Mouse (Mus musculus): ENCODE data around the gene Chtop.

The Chtop gene

DNA sequence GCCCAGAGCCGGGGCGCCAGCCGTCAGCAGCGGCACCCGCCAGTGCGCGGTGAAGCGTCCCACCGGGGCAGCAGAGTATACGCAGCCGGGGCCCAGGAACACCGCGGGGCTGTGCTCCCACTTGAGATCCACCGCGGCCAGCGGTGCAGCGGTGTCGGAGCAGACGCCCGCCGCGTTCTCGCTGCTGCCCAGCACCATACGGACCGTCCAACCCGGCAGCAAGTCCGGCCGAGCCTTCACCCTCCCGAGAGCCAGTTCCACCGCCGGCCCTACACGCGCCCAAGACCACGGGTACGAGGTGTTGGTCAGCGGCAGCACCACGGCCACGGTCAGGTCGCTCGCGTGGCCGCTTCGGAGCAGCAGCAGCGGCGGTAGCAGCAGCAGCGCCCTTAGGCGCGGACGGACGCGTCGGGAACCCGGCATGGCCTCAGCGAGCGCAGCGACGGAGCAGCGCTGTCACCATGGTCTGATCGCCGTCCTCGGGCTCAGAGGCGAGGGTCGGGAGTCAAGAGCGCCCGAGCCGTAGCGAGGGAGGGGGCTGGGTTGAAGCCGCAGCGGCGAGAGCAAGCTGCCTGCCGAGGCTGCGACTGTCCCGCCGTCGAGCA lies 44.1 kb downstream of the Chtop start:
- no peak for DNase-seq (ENCODE audit: low read depth, low spot score)

DNA sequence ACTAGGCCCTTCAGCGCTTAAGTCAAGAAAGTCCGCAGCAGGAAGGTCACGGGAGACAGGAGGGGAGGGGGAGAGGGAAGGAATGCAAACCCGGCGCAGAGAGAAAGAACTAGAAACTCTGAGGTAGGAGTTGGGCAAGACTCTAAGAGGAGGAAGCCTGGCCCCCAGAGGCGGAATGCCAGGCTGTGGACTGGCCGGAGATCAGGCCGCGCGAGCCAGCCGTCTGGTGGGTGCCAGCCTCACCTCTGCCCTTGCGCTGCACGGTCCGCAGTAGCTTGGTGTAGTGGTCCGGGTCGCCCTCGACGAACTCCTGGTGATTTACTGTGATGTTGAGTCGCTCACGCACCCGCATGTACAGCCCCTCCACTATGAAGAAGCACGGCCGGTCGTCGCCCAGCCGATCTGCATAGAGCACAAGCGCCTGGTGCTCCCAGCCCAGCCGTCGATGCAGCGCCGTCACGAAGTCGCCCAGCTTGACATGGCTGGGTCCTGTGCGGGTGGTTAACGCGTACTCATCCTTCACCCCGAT lies 44.7 kb downstream of the Chtop start:
- DNase-seq (ENCODE audit: low read depth, low spot score), result no peak

DNA sequence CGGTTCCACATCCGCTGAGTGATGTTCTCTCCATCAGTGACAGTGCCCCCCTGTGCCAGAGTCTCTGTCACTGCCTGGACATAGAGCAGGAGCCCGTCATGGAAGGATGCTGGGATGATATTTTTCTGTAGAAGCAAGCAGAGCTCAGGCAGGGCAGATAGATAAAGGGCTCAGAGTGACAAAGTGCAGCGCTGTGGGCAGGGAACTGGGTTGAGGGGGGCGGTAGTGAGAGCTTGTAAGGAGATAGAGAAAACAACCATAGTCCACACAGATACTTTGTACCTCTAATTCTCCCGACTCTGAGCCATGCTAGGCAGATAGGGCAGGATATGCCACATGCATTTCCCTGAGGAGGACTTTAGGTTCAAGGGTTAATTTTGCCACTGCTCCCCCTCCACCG lies 46.7 kb downstream of the Chtop start:
- no peak for DNase-seq (ENCODE audit: low read depth, low spot score)

DNA sequence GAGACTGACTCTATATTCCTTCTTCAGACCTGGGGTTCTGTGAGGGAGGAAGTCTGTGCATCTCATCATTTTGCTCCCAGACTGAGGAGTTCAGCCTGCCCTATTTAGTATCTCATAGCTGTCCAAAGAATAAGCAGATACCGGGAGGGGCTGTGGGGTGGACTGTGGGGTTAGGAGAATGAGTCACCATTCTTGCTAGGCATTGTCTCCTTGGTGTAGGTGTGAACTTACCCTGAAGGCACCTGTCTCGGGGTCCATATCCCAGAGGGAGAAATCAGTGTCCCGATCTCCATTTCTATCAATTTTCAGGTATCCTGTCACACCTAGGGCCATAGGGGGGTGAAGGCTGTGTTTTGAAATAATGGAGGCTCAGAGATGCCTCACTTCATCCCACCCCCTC lies 47.4 kb downstream of the Chtop start:
- no peak for DNase-seq (ENCODE audit: low read depth, low spot score)

DNA sequence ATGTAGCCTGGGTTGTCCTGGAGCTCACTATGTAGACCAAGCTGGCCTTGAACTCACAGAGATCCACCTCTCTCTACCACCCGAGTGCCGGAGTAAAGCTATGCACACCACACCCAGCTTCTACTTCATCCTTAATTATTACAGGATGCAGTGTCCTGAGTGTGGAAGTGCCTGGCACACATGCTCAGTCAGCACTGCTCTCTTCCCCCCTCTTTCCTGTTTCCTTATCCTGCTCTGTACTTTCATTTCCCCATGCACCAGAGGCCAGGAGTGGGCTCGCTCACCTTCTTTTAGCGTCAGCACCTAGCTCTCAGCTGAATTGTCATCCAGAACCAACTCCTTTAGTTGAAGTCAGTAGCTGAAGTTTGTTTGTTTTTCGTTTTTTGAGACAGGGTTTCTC lies 49.0 kb downstream of the Chtop start:
- no peak for DNase-seq (ENCODE audit: low read depth, low spot score)

DNA sequence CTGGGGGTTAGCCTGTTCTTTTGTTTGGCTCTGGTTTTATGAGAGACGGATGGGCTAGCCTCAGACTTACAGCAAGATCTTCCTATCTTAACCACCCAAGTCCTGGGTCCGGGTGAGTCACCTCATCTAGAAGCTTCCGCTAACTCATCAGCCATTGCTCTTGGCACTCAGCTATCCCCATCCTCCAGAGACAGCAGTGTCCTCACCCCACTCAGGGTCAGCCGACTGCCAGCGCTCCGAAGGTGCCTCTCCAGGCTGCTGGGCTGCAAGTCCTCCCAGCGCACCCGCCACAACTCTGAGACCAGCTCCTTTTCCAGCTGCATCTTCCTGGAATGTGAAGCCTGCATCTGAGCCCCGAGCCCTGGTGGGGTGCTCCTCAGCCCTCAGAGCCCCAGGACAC lies 49.6 kb downstream of the Chtop start:
- no peak for DNase-seq (ENCODE audit: low read depth, low spot score)

DNA sequence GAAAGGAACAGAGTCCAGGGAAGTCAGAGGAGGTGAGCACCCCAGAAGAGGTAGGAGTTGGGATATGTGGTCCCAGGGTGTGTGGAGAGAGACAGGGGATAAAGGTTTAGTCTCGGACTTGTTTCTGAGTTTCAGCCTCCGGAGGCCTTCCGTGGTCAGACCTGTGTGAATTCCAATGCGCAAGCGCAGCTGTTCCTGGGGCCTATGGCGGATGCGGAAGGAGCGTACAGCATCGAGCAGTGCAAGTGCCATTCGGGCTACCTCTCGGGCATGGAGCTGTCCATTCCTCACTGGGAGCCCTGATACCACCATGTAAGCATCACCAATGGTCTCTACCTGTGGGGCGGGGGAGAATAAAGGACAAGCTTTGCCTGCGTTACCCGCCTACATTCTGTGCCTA lies 54.4 kb downstream of the Chtop start:
- DNase-seq (ENCODE audit: low read depth, low spot score), result no peak

DNA sequence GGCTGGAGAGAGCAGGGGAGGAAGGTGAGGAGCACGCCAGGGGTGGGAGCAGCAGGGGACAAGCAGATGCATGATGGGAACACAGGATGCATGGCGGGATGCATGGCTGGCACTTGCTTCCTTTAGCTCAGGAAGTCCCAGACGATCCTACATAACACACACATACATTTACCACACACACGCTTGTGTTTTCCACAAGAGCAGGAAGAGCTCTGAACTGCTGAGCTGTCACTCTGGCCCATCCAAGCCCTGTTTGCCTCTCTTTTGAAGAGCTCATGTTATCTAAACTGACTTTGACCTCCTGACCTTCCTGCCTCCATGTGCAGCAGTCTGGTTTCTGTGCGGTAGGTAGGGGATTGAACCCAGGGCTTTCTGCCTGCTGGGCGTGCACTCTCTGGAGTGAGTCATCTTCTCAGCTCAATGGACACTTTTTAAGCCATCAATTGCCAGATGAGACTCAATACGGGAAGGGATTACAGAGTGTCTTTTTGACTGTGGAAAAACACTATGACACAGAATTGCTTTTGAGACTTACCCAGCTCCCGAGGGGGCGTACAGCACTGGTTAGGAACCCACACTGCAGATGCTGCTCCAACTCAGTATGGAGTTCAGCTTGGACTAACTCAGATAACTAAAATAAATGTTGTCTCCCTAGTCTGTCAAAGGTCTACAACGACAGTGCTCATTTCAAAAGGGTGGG lies 57.8 kb downstream of the Chtop start:
- no peak for DNase-seq (ENCODE audit: low read depth, low spot score)

DNA sequence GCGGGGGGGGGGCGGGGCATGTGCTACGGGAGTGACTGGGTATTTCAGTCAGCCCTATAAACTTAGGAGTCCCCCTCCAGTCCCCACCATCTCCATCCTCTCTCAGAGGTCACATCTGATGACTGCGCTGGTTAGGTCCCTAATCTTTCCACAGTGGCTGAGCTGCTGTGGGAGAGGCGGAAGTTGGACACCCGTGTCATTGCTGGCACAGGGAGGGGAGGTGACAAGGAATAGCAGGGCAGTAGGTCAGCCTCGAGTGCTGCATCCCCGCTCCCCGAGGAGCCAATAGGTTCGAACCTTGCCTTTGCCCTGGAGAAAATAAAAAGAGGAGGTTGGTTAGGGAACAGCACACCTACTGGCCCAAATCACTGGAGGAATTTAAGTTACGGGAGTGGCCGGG lies 58.4 kb downstream of the Chtop start:
- no peak for DNase-seq (ENCODE audit: low read depth, low spot score)
